Mouse (Mus musculus): Measurements from ENCODE around the gene Farp1. TPM values are rescaled to one million over a fixed set of nuclear protein-coding genes. Genes with fewer than 3 reads are reported as not detected.

The Farp1 gene
- polyA plus RNA-seq, 1 experiment from 2014 or later, result 3.7 TPM

- H3K36me3 ChIP-seq (ENCODE audit: control insufficient read depth, insufficient read depth), result peaks cover 2% of the 10 kb centered on the region; the same call in 1 of the 2 replicates
- WGBS (ENCODE audit: insufficient replicate concordance), result 53% methylated on average over 2 of the region's 2 CpGs
- H3K9ac ChIP-seq (ENCODE audit: low read depth, low read length), result no peak overlapping the region
- no peaks in the 10 kb centered on the region for H3K9me3 ChIP-seq (replicated peaks; ENCODE audit: control insufficient read depth, low read length)
- no peak overlapping the region for H3K4me2 ChIP-seq (ENCODE audit: low read depth, low read length)
- peaks cover 30% of the 10 kb centered on the region for H3K4me1 ChIP-seq (ENCODE audit: control insufficient read depth, low read depth, low read length)
- H3K27me3 ChIP-seq (ENCODE audit: control insufficient read depth, insufficient read depth, low read depth, low read length), result no peaks in the 10 kb centered on the region
- H3K27ac ChIP-seq (ENCODE audit: low read length), result no peak overlapping the region
- ATAC-seq (ENCODE audit: low read depth), result no peak
- no peak overlapping the region for H3K4me3 ChIP-seq (ENCODE audit: low read depth, low read length)
Observed at GRCm38 (mm10) chr14:121311083-121311482, 276.1 kb downstream of the Farp1 start.

GRCm38 (mm10) chr14:121313283-121313682, 278.3 kb downstream of the Farp1 start:
- WGBS (ENCODE audit: insufficient replicate concordance), result 84% methylated on average over 10 of the region's 10 CpGs
- H3K4me3 ChIP-seq (ENCODE audit: low read depth, low read length), result no peak overlapping the region
- H3K4me1 ChIP-seq (ENCODE audit: control insufficient read depth, low read depth, low read length), result peaks cover 34% of the 10 kb centered on the region
- no peak overlapping the region for H3K27ac ChIP-seq (ENCODE audit: low read length)
- no peak for ATAC-seq (ENCODE audit: low read depth)
- no peaks in the 10 kb centered on the region for H3K36me3 ChIP-seq (ENCODE audit: control insufficient read depth, insufficient read depth)
- no peaks in the 10 kb centered on the region for H3K27me3 ChIP-seq (ENCODE audit: control insufficient read depth, insufficient read depth, low read depth, low read length)
- H3K9ac ChIP-seq (ENCODE audit: low read depth, low read length), result no peak overlapping the region
- H3K4me2 ChIP-seq (ENCODE audit: low read depth, low read length), result no peak overlapping the region
- H3K9me3 ChIP-seq (replicated peaks; ENCODE audit: control insufficient read depth, low read length), result no peaks in the 10 kb centered on the region

GRCm38 (mm10) chr14:121314934-121315333, 279.9 kb downstream of the Farp1 start:
- Histone ChIP-seq H3K4me2 (ENCODE audit: low read depth, low read length) (no peak overlapping the region), H3K9me3 (replicated peaks; ENCODE audit: control insufficient read depth, low read length) (no peaks in the 10 kb centered on the region), H3K27me3 (ENCODE audit: control insufficient read depth, insufficient read depth, low read depth, low read length) (no peaks in the 10 kb centered on the region), H3K27ac (ENCODE audit: low read length) (no peak overlapping the region), H3K4me3 (ENCODE audit: low read depth, low read length) (no peak overlapping the region), H3K9ac (ENCODE audit: low read depth, low read length) (no peak overlapping the region), H3K4me1 (ENCODE audit: control insufficient read depth, low read depth, low read length) (peaks cover 30% of the 10 kb centered on the region), H3K36me3 (ENCODE audit: control insufficient read depth, insufficient read depth) (no peaks in the 10 kb centered on the region)
- ATAC-seq (ENCODE audit: low read depth), result no peak; the same call in 1 of the 2 replicates
- WGBS (ENCODE audit: insufficient replicate concordance), result 63% methylated on average over 3 of the region's 3 CpGs

- H3K9me3 ChIP-seq (replicated peaks; ENCODE audit: control insufficient read depth, low read length), result no peaks in the 10 kb centered on the region
- H3K36me3 ChIP-seq (ENCODE audit: control insufficient read depth, insufficient read depth), result no peaks in the 10 kb centered on the region
- no peak overlapping the region for H3K4me2 ChIP-seq (ENCODE audit: low read depth, low read length)
- WGBS (ENCODE audit: insufficient replicate concordance), result 75% methylated on average over 5 of the region's 5 CpGs
- no peak for ATAC-seq (ENCODE audit: low read depth)
- H3K4me1 ChIP-seq (ENCODE audit: control insufficient read depth, low read depth, low read length), result peaks cover 18% of the 10 kb centered on the region
- no peaks in the 10 kb centered on the region for H3K27me3 ChIP-seq (ENCODE audit: control insufficient read depth, insufficient read depth, low read depth, low read length)
- H3K9ac ChIP-seq (ENCODE audit: low read depth, low read length), result no peak overlapping the region
- no peak overlapping the region for H3K27ac ChIP-seq (ENCODE audit: low read length)
- H3K4me3 ChIP-seq (ENCODE audit: low read depth, low read length), result no peak overlapping the region
Observed at GRCm38 (mm10) chr14:121316136-121316535, 281.1 kb downstream of the Farp1 start.

GRCm38 (mm10) chr14:121316631-121317311, 281.8 kb downstream of the Farp1 start:
- Histone ChIP-seq H3K4me3 (ENCODE audit: low read depth, low read length) (no peak overlapping the region), H3K4me1 (ENCODE audit: control insufficient read depth, low read depth, low read length) (peaks cover 13% of the 10 kb centered on the region), H3K9ac (ENCODE audit: low read depth, low read length) (no peak overlapping the region), H3K4me2 (ENCODE audit: low read depth, low read length) (no peak overlapping the region), H3K27me3 (ENCODE audit: control insufficient read depth, insufficient read depth, low read depth, low read length) (no peaks in the 10 kb centered on the region), H3K36me3 (ENCODE audit: control insufficient read depth, insufficient read depth) (no peaks in the 10 kb centered on the region), H3K9me3 (replicated peaks; ENCODE audit: control insufficient read depth, low read length) (no peaks in the 10 kb centered on the region), H3K27ac (ENCODE audit: low read length) (no peak overlapping the region)
- 73% methylated on average over 13 of the region's 13 CpGs for WGBS (ENCODE audit: insufficient replicate concordance)
- no peak for ATAC-seq (ENCODE audit: low read depth)

GRCm38 (mm10) chr14:121317312-121317671, 282.3 kb downstream of the Farp1 start:
- H3K9ac ChIP-seq (ENCODE audit: low read depth, low read length), result no peak overlapping the region
- 80% methylated on average over 3 of the region's 3 CpGs for WGBS (ENCODE audit: insufficient replicate concordance)
- H3K36me3 ChIP-seq (ENCODE audit: control insufficient read depth, insufficient read depth), result no peaks in the 10 kb centered on the region
- H3K4me3 ChIP-seq (ENCODE audit: low read depth, low read length), result no peak overlapping the region
- no peaks in the 10 kb centered on the region for H3K27me3 ChIP-seq (ENCODE audit: control insufficient read depth, insufficient read depth, low read depth, low read length)
- H3K4me1 ChIP-seq (ENCODE audit: control insufficient read depth, low read depth, low read length), result peaks cover 11% of the 10 kb centered on the region
- no peaks in the 10 kb centered on the region for H3K9me3 ChIP-seq (replicated peaks; ENCODE audit: control insufficient read depth, low read length)
- ATAC-seq (ENCODE audit: low read depth), result no peak
- H3K4me2 ChIP-seq (ENCODE audit: low read depth, low read length), result no peak overlapping the region
- no peak overlapping the region for H3K27ac ChIP-seq (ENCODE audit: low read length)

- H3K36me3 ChIP-seq (ENCODE audit: control insufficient read depth, insufficient read depth), result no peaks in the 10 kb centered on the region
- no peak overlapping the region for H3K4me3 ChIP-seq (ENCODE audit: low read depth, low read length)
- H3K9ac ChIP-seq (ENCODE audit: low read depth, low read length), result no peak overlapping the region
- no peaks in the 10 kb centered on the region for H3K27me3 ChIP-seq (ENCODE audit: control insufficient read depth, insufficient read depth, low read depth, low read length)
- no peaks in the 10 kb centered on the region for H3K9me3 ChIP-seq (replicated peaks; ENCODE audit: control insufficient read depth, low read length)
- WGBS (ENCODE audit: insufficient replicate concordance), result 23% methylated on average over 5 of the region's 5 CpGs
- no peak for ATAC-seq (ENCODE audit: low read depth)
- H3K4me2 ChIP-seq (ENCODE audit: low read depth, low read length), result no peak overlapping the region
- H3K27ac ChIP-seq (ENCODE audit: low read length), result no peak overlapping the region
- H3K4me1 ChIP-seq (ENCODE audit: control insufficient read depth, low read depth, low read length), result peaks cover 16% of the 10 kb centered on the region
Observed at GRCm38 (mm10) chr14:121318382-121318781, 283.4 kb downstream of the Farp1 start.

- WGBS (ENCODE audit: insufficient replicate concordance), result 66% methylated on average over 5 of the region's 5 CpGs
- no peak overlapping the region for H3K27ac ChIP-seq (ENCODE audit: low read length)
- H3K9ac ChIP-seq (ENCODE audit: low read depth, low read length), result no peak overlapping the region
- ATAC-seq (ENCODE audit: low read depth), result no peak
- H3K27me3 ChIP-seq (ENCODE audit: control insufficient read depth, insufficient read depth, low read depth, low read length), result no peaks in the 10 kb centered on the region
- no peak overlapping the region for H3K4me2 ChIP-seq (ENCODE audit: low read depth, low read length)
- no peaks in the 10 kb centered on the region for H3K9me3 ChIP-seq (replicated peaks; ENCODE audit: control insufficient read depth, low read length)
- H3K4me3 ChIP-seq (ENCODE audit: low read depth, low read length), result no peak overlapping the region
- no peaks in the 10 kb centered on the region for H3K36me3 ChIP-seq (ENCODE audit: control insufficient read depth, insufficient read depth)
- H3K4me1 ChIP-seq (ENCODE audit: control insufficient read depth, low read depth, low read length), result peaks cover 16% of the 10 kb centered on the region
Observed at GRCm38 (mm10) chr14:121322150-121322549, 287.1 kb downstream of the Farp1 start.

- WGBS (ENCODE audit: insufficient replicate concordance), result 57% methylated on average over 7 of the region's 7 CpGs
- Histone ChIP-seq H3K27ac (ENCODE audit: low read length) (no peak overlapping the region), H3K9me3 (replicated peaks; ENCODE audit: control insufficient read depth, low read length) (no peaks in the 10 kb centered on the region), H3K27me3 (ENCODE audit: control insufficient read depth, insufficient read depth, low read depth, low read length) (no peaks in the 10 kb centered on the region), H3K36me3 (ENCODE audit: control insufficient read depth, insufficient read depth) (no peaks in the 10 kb centered on the region), H3K4me1 (ENCODE audit: control insufficient read depth, low read depth, low read length) (peaks cover 20% of the 10 kb centered on the region), H3K9ac (ENCODE audit: low read depth, low read length) (no peak overlapping the region), H3K4me3 (ENCODE audit: low read depth, low read length) (no peak overlapping the region), H3K4me2 (ENCODE audit: low read depth, low read length) (no peak overlapping the region)
- ATAC-seq (ENCODE audit: low read depth), result no peak
Observed at GRCm38 (mm10) chr14:121322641-121323040, 287.6 kb downstream of the Farp1 start.
